Mouse (Mus musculus) erythroblast, embryonic 14.5 days (primary cell): ENCODE data around the gene Tm9sf2.

Source experiments
- GATA1 ChIP-seq: IDR thresholded peaks from 2 replicates; pipeline ENCODE4 v1.6.1; 2012; ENCODE audit warnings: low read length, inconsistent platforms, mixed read lengths
- TAL1 ChIP-seq: IDR thresholded peaks from 3 replicates; pipeline ENCODE4 v1.6.1; 2012; ENCODE audit warnings: low read length, inconsistent platforms, mixed read lengths

- TF ChIP-seq GATA1 (no peak), TAL1 (no peak)
Measured at GRCm38 (mm10) chr14:122182220-122182619, 75.4 kb downstream of the Tm9sf2 start.
